Mouse (Mus musculus): ENCODE results near the gene Spr.
"Not testable (repeated sequence)": the region's sequence is repeated elsewhere in the genome, so short reads cannot be mapped to it uniquely, and the experiment has no call there.

DNA sequence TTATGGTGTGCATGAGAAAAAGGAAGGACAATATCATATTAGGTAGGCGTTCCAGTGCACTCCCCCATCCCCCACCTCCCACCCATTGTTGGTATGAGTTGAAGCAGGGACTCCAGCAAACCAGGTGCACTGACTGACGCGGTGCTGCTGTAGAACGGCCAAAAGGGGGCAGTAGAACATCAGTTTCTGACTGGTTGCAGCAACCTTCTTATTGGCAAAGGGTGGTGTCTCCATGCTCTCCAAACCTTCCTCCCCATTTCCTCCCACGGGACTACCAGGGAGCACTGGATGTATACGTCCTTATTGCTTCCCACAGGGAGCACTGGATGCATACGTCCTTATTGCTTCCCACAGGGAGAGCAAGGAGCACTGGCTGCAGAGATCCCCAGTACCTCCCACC lies 3.4 kb upstream of the Spr start:
- peak; percentile 68 for TF ChIP-seq CTCF (conservative IDR thresholded peaks at IDR 0.05; ENCODE audit: insufficient read depth, insufficient read length, low read depth, low read length)
- not testable (repeated sequence) for TF ChIP-seq POLR2A (IDR thresholded peaks at IDR 0.05; ENCODE audit: low read depth, low read length)

All from kidney, adult 2 months (tissue).